Mouse (Mus musculus) olfactory bulb, adult 2 months (tissue): ENCODE results near the gene Gm21985.

Source experiments
- CTCF ChIP-seq: fragments of 200-500 bp; IDR thresholded peaks from 2 replicates; pipeline ENCODE4 v1.5.1; 2012; ENCODE audit warnings: low read depth, mild to moderate bottlenecking, low read length, moderate library complexity; ENCODE audit not compliant: insufficient read depth
- POLR2A ChIP-seq: fragments of 200-500 bp; IDR thresholded peaks from 2 replicates; pipeline ENCODE4 v1.6.1; 2012; ENCODE audit warnings: mild to moderate bottlenecking, low read depth, low read length, moderate library complexity; ENCODE audit not compliant: insufficient read depth

DNA sequence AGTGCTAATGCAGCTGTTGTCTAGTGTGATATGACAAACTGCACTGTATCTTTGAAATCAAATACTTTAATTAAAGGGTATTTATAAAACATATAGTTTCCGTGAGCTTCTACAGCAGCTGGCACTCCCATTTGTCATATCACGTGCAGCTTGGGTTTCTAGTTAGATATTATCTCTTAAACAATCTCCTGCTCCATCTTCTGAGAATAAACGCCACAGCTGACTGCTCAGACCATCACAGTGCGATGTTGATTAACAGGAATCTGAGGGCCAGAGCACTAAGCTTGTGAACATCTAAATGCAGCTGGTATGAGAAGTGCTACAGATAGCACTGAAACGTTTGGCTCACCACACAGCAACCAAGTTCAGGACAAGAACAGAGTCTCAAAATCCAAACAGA is 164.3 kb downstream of the Gm21985 start:
- no peak for TF ChIP-seq CTCF
- TF ChIP-seq POLR2A: no peak
